Mouse (Mus musculus) kidney, adult 2 months (tissue): ENCODE results near the gene Wdr1. TPM values are rescaled to one million over a fixed set of nuclear protein-coding genes. Genes with fewer than 3 reads are reported as not detected.
"Not testable (repeated sequence)": the region's sequence is repeated elsewhere in the genome, so short reads cannot be mapped to it uniquely, and the experiment has no call there.

Experiments
- DNase-seq: peaks from one replicate; pipeline ENCODE4 v3.0.0; 2021
- H3K27ac ChIP-seq: fragments of 200-500 bp; 2 replicates; pipeline ENCODE4 v1.5.1; 2012; ENCODE audit warnings: low read depth, low read length, control low read depth, inconsistent platforms; ENCODE audit not compliant: insufficient read depth
- H3K27me3 ChIP-seq: fragments of 200-500 bp; replicated peaks from 2 replicates; pipeline ENCODE4 v1.6.1; 2012; ENCODE audit warnings: mild to moderate bottlenecking, moderate library complexity, low read length, inconsistent platforms; ENCODE audit not compliant: control insufficient read depth, insufficient read depth
- H3K36me3 ChIP-seq: fragments of 200-500 bp; 2 replicates; pipeline ENCODE4 v1.6.1; 2012; ENCODE audit warnings: mild to moderate bottlenecking, moderate library complexity, low read length, inconsistent platforms; ENCODE audit not compliant: control insufficient read depth, insufficient read depth
- H3K4me1 ChIP-seq: fragments of 200-500 bp; 2 replicates; pipeline ENCODE4 v1.6.1; 2011; ENCODE audit warnings: low read length; ENCODE audit not compliant: control insufficient read depth, insufficient read depth
- H3K4me3 ChIP-seq: fragments of 200-500 bp; 2 replicates; pipeline ENCODE4 v1.5.1; 2011; ENCODE audit warnings: mild to moderate bottlenecking, low read depth, low read length, control low read depth; ENCODE audit not compliant: insufficient read depth
- CTCF ChIP-seq: fragments of 200-500 bp; conservative IDR thresholded peaks from 2 replicates; pipeline ENCODE4 v1.5.1; 2011; ENCODE audit warnings: low read depth, mild to moderate bottlenecking, control low read depth, low read length, moderate library complexity, mixed read lengths; ENCODE audit not compliant: insufficient read depth, insufficient read length
- POLR2A ChIP-seq: fragments of 200-500 bp; IDR thresholded peaks from one replicate; pipeline ENCODE4 v1.6.1; 2011; ENCODE audit warnings: low read depth, low read length, control low read depth
- WGBS: fragments of 180-500 bp; shearing (Covaris S2); methylation state at CpG from one replicate; pipeline ENCODE4 v1.1.7; 2018; 5-methylcytosine and 5-hydroxymethylcytosine counted together
- polyA plus RNA-seq: library from polyadenylated mRNA; depleted of rRNA; stranded (reverse); fragments of >200 nt; gene quantifications from 2 replicates; pipeline ENCODE4 v1.2.3, GENCODE M21; 2012

Gene Wdr1
- polyA plus RNA-seq, 1 experiment = 122 TPM

GRCm38 (mm10) chr5:38483518-38484110 is 79.4 kb downstream of the Wdr1 start:
- no peak for DNase-seq
- H3K27ac ChIP-seq = no peak overlapping the region
- no peaks in the 10 kb centered on the region for H3K36me3 ChIP-seq
- no peak overlapping the region for H3K4me3 ChIP-seq
- WGBS = 49% methylated on average over 7 of the region's 7 CpGs
- H3K4me1 ChIP-seq = peaks cover 8% of the 10 kb centered on the region
- TF ChIP-seq CTCF = no peak
- TF ChIP-seq POLR2A = no peak
- no peaks in the 10 kb centered on the region for H3K27me3 ChIP-seq

GRCm38 (mm10) chr5:38480822-38481707 is 82.0 kb downstream of the Wdr1 start:
- peak overlapping the region; percentile 33 for H3K27ac ChIP-seq
- DNase-seq = no peak
- TF ChIP-seq POLR2A = no peak
- no peak for TF ChIP-seq CTCF
- H3K4me3 ChIP-seq = peak overlapping the region; percentile 52; the same call in 1 of the 2 replicates
- H3K4me1 ChIP-seq = peaks cover 8% of the 10 kb centered on the region
- H3K27me3 ChIP-seq = no peaks in the 10 kb centered on the region
- 61% methylated on average over 10 of the region's 10 CpGs for WGBS
- H3K36me3 ChIP-seq = no peaks in the 10 kb centered on the region; the same call in 1 of the 2 replicates

- Histone ChIP-seq H3K4me3 (peak overlapping the region; percentile 52), H3K36me3 (no peaks in the 10 kb centered on the region; the same call in 1 of the 2 replicates), H3K4me1 (peaks cover 8% of the 10 kb centered on the region), H3K27ac (peak overlapping the region; percentile 79), H3K27me3 (no peaks in the 10 kb centered on the region)
- peak; percentile 97 for DNase-seq
- TF ChIP-seq CTCF (0 out of 2 replicates have a peak, but pooled peaks have one; percentile 0), POLR2A (no peak)
- 4% methylated on average over 22 of the region's 22 CpGs for WGBS
These were observed 82.9 kb downstream of the Wdr1 start for GRCm38 (mm10) chr5:38479908-38480725.

- not testable (repeated sequence) for H3K36me3 ChIP-seq, H3K27me3 ChIP-seq, DNase-seq, H3K4me1 ChIP-seq
- Histone ChIP-seq H3K4me3 (peak overlapping the region; percentile 52), H3K27ac (peak overlapping the region; percentile 79)
These were observed 83.5 kb downstream of the Wdr1 start for GRCm38 (mm10) chr5:38479545-38479907.

- WGBS = 17% methylated on average over 4 of the region's 4 CpGs
- peak; percentile 88 for DNase-seq
- H3K4me3 ChIP-seq = no peak overlapping the region
- no peak for TF ChIP-seq CTCF
- no peak for TF ChIP-seq POLR2A
- H3K27ac ChIP-seq = 0 out of 2 replicates have a peak overlapping the region, but pooled peaks have one; percentile 29
- peaks cover 8% of the 10 kb centered on the region for H3K4me1 ChIP-seq
- no peaks in the 10 kb centered on the region; the same call in 1 of the 2 replicates for H3K36me3 ChIP-seq
- no peaks in the 10 kb centered on the region for H3K27me3 ChIP-seq
These were observed 84.0 kb downstream of the Wdr1 start for GRCm38 (mm10) chr5:38479027-38479426.

DNA sequence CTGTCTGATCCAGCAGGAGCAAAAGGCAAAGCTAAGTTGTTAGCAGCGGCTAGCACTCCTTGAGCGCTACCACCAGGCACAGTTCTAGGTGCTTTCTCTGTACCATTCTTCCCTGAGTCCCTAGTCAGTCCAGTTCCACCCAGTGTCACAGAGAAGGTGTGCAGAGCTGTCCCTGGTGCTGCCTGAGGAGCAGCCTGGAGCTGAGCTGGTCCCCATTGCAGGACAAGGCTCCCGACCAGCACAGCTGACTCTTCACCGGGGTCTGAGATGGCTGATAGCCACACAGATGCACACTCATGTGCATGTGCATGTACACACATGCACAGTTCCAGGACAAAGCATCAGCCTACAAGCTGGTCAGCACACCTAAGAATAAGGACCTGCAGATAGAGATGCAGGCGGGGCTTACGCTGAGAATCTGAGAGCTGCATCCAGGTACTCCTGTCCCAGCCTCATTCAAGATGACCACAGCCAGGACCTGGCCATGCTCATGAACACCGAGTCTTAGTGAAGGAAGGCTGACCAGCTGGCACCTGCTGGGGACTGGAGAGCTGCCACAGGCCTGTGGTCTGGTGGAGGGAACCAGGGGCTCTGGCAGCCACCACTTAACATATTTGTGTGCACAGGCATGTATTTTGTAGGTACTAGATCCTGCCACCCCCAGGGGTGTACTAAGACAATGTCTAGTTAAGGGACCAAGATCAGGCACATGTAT is 85.1 kb downstream of the Wdr1 start:
- H3K36me3 ChIP-seq = no peaks in the 10 kb centered on the region; the same call in 1 of the 2 replicates
- H3K27ac ChIP-seq = no peak overlapping the region
- TF ChIP-seq CTCF (no peak), POLR2A (no peak)
- H3K4me1 ChIP-seq = peaks cover 8% of the 10 kb centered on the region
- WGBS = 78% methylated on average over 7 of the region's 7 CpGs
- H3K27me3 ChIP-seq = no peaks in the 10 kb centered on the region
- no peak overlapping the region for H3K4me3 ChIP-seq
- no peak for DNase-seq
